Mouse (Mus musculus): ENCODE measurements at regions not wholly inside any gene's neighbourhood (a gene's known extent, or its start where the extent isn't known, plus 50 kb on each side); places are given as distances from the start of the nearest gene placed in this dataset.

DNA sequence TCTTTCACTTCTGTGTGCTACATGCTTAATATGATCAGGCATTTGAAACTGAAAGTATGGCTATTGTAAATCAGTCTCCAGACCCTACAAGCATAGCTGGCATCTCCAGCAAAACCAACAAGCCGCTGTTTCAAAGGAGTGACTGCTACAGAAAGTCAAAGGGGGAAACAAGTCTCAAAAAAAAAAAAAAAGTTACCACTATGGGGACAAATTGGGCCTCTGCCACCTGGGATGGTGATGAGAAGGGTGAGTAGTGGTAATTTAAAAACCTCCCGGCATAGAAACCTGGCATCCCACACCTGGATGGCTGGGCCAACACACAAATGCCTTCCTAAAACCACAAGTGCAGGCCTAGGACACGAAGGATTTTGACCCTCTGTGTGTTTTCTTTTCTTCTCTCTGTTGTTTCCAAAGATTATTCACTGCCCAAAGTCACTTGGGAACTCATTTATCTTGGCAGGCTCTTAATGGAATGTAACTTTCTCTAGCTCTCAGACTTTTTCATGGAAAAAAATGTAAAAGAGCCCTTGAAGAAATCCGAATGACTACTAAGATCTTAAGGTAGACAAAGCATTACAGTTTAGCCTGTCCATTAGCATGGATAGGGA, 78.9 kb upstream of the Dlg1 start:
- Histone ChIP-seq H3K27ac (ENCODE audit: low read length) (no peak overlapping the region), H3K4me3 (ENCODE audit: low read depth, low read length) (no peak overlapping the region), H3K27me3 (ENCODE audit: control insufficient read depth, insufficient read depth, low read depth, low read length) (no peaks in the 10 kb centered on the region), H3K9ac (ENCODE audit: low read depth, low read length) (no peak overlapping the region), H3K4me2 (ENCODE audit: low read length) (no peak overlapping the region), H3K36me3 (ENCODE audit: control insufficient read depth, insufficient read depth, low read length) (no peaks in the 10 kb centered on the region), H3K4me1 (ENCODE audit: control insufficient read depth, insufficient read depth, low read length) (no peaks in the 10 kb centered on the region), H3K9me3 (replicated peaks; ENCODE audit: control insufficient read depth, low read length, poor library complexity, severe bottlenecking) (no peaks in the 10 kb centered on the region)
- WGBS: 72% methylated on average over 4 of the region's 4 CpGs
- ATAC-seq: no peak

DNA sequence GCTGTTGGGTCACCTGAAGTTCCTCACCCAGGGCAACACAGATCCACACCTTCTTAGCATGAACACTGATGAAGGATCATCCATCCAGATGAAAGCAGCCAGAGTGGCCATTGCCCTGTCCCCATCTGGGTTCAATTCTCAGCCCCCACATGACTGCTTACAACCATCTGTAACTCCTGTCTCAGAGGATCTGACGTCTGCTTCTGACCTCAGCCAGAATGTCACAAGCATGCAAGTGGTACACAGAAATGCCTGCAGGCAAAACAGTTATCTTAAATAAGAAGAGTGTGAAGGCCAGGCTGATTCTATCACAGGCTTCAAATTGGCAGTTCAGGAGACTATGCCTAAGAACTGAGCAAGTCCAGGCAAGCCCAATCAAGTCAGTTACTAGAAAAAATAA, 76.2 kb upstream of the Dlg1 start:
- H3K36me3 ChIP-seq (ENCODE audit: control insufficient read depth, insufficient read depth, low read length): no peaks in the 10 kb centered on the region
- H3K27ac ChIP-seq (ENCODE audit: low read length): no peak overlapping the region
- WGBS: 83% methylated on average over 1 of the region's 1 CpGs
- H3K4me1 ChIP-seq (ENCODE audit: control insufficient read depth, insufficient read depth, low read length): peaks cover 5% of the 10 kb centered on the region
- H3K4me2 ChIP-seq (ENCODE audit: low read length): no peak overlapping the region
- H3K9ac ChIP-seq (ENCODE audit: low read depth, low read length): no peak overlapping the region
- no peak for ATAC-seq
- H3K27me3 ChIP-seq (ENCODE audit: control insufficient read depth, insufficient read depth, low read depth, low read length): no peaks in the 10 kb centered on the region
- no peaks in the 10 kb centered on the region for H3K9me3 ChIP-seq (replicated peaks; ENCODE audit: control insufficient read depth, low read length, poor library complexity, severe bottlenecking)
- no peak overlapping the region for H3K4me3 ChIP-seq (ENCODE audit: low read depth, low read length)

DNA sequence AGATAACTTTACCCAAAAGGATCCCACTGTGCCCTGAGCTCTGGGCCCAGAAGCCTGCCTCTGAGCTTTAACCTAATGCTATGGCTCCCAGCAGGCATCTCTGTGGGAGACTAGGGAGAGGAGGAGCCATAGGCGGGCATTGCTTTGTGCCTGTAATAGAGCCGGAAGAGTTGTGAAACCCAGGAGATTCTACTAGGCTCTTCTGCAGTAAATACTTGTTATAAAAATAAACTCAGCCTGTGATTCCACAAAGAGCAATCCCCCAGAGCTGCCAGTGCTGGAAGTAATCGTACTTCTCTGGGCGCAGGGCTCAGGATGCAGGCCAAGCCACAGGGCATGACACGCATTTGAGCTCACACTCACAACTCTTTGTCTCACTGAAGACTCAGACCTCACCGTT, 73.7 kb upstream of the Dlg1 start:
- no peak for ATAC-seq
- no peak overlapping the region for H3K9ac ChIP-seq (ENCODE audit: low read depth, low read length)
- no peaks in the 10 kb centered on the region for H3K36me3 ChIP-seq (ENCODE audit: control insufficient read depth, insufficient read depth, low read length)
- peaks cover 16% of the 10 kb centered on the region for H3K4me1 ChIP-seq (ENCODE audit: control insufficient read depth, insufficient read depth, low read length)
- H3K4me3 ChIP-seq (ENCODE audit: low read depth, low read length): no peak overlapping the region
- 21% methylated on average over 6 of the region's 6 CpGs for WGBS
- H3K27ac ChIP-seq (ENCODE audit: low read length): no peak overlapping the region
- H3K4me2 ChIP-seq (ENCODE audit: low read length): no peak overlapping the region
- no peaks in the 10 kb centered on the region for H3K9me3 ChIP-seq (replicated peaks; ENCODE audit: control insufficient read depth, low read length, poor library complexity, severe bottlenecking)
- H3K27me3 ChIP-seq (ENCODE audit: control insufficient read depth, insufficient read depth, low read depth, low read length): no peaks in the 10 kb centered on the region

DNA sequence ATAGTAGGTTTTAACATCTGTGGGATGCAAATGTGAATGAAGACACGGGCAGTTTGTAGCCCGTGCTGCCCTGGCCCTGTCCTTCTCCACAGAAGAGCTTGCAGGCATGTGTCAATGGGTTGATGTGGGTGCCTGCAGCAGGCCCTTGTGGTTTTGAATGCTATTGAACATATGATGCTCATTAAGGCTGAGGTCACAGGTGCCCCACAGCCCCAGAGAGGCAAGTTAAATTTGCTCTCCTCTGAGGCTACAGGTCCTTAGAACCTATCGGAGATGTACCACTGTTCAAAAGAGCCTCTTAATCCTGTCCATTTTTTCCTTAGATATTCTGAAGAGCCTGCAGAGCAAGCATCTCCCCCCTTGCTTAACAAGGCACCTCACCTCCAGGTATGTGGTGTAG, 71.7 kb upstream of the Dlg1 start:
- Histone ChIP-seq H3K4me1 (ENCODE audit: control insufficient read depth, insufficient read depth, low read length) (peaks cover 16% of the 10 kb centered on the region), H3K9me3 (replicated peaks; ENCODE audit: control insufficient read depth, low read length, poor library complexity, severe bottlenecking) (no peaks in the 10 kb centered on the region), H3K4me2 (ENCODE audit: low read length) (no peak overlapping the region), H3K27ac (ENCODE audit: low read length) (peak overlapping the region; percentile 31), H3K36me3 (ENCODE audit: control insufficient read depth, insufficient read depth, low read length) (no peaks in the 10 kb centered on the region), H3K27me3 (ENCODE audit: control insufficient read depth, insufficient read depth, low read depth, low read length) (no peaks in the 10 kb centered on the region), H3K4me3 (ENCODE audit: low read depth, low read length) (no peak overlapping the region), H3K9ac (ENCODE audit: low read depth, low read length) (no peak overlapping the region)
- 37% methylated on average over 3 of the region's 3 CpGs for WGBS
- no peak; the same call in 1 of the 2 replicates for ATAC-seq

DNA sequence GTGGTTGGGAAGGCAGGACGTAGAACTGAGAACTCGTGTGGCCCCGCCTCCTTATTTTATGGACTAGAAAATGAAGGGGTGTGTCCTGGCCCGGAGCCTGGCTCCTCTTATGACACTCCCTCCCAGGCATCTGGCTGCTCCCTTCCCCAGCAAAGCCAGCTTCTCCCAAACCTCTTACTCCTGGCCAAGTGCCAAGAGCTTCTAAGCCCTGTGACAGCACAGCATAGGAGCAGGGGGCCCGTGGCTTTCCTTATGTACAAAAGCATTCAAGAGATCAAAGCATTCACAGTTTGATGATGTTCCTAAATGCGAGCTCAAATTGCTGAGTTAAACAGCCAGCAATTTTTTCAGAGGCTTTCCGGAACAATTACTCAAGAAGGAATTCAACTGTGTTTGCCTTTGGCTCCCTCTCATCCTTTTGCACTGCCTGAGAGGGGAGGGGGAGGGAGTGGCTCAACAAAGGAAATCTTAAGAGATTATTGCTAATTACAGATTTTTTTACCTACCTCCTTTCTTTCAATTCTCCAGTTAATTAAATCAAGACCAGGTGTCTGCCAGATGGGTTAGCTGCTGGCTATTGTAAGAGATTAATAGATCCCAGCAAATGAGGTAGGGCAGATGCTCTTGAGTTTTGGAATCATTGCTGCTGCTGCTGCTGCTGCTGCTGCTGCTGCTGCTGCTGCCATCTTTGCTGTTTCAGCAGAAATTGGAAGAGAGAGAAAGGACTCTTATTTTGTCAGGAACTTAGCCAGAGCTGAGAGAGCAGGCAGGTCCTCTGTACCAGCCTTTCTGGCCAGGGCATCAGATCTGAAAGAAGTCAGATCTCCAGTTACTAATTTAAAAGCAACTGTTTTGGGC, 71.0 kb upstream of the Dlg1 start:
- Histone ChIP-seq H3K27ac (ENCODE audit: low read length) (peak overlapping the region; percentile 31), H3K4me1 (ENCODE audit: control insufficient read depth, insufficient read depth, low read length) (peaks cover 16% of the 10 kb centered on the region), H3K4me3 (ENCODE audit: low read depth, low read length) (no peak overlapping the region), H3K27me3 (ENCODE audit: control insufficient read depth, insufficient read depth, low read depth, low read length) (no peaks in the 10 kb centered on the region), H3K4me2 (ENCODE audit: low read length) (peak overlapping the region; percentile 29; the same call in 1 of the 2 replicates), H3K9ac (ENCODE audit: low read depth, low read length) (no peak overlapping the region), H3K9me3 (replicated peaks; ENCODE audit: control insufficient read depth, low read length, poor library complexity, severe bottlenecking) (no peaks in the 10 kb centered on the region), H3K36me3 (ENCODE audit: control insufficient read depth, insufficient read depth, low read length) (no peaks in the 10 kb centered on the region)
- ATAC-seq: peak; percentile 95
- WGBS: 7% methylated on average over 7 of the region's 7 CpGs

DNA sequence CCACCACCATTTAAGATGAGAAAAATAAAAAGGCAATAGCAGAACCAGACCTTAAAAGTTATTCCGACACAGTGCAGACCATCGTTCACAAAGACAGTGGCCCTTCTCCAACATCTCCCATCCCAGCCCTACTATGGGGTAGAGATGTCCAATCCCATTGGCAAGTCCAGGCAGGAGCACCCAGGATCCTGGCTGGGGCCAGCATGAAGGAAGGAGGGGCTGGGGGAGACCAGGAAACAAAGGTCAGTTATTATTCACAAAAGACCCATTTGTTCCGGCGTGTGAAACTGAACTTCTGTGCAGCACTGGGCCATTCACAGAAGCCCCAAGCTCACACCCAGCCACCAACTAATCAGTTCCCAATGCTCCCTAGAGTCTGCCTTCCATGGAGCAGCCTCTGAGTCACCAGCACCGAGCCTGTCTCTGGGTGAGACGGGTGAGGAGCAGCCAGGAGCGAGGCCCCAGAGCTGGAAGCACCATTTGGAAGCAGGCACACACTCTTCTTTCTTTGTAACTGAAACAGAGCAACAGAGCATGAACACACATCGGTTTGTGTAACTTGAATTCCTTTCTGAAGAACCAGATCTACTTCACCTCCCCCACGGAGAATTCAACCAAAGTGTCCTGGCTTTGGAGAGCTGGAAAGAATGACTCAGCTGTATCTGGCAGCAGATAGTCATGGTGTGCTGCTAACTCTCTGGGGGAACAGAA, 70.1 kb upstream of the Dlg1 start:
- Histone ChIP-seq H3K9ac (ENCODE audit: low read depth, low read length) (no peak overlapping the region), H3K27ac (ENCODE audit: low read length) (peak overlapping the region; percentile 31), H3K4me1 (ENCODE audit: control insufficient read depth, insufficient read depth, low read length) (peaks cover 16% of the 10 kb centered on the region), H3K4me2 (ENCODE audit: low read length) (no peak overlapping the region; the same call in 1 of the 2 replicates), H3K4me3 (ENCODE audit: low read depth, low read length) (no peak overlapping the region), H3K27me3 (ENCODE audit: control insufficient read depth, insufficient read depth, low read depth, low read length) (no peaks in the 10 kb centered on the region), H3K36me3 (ENCODE audit: control insufficient read depth, insufficient read depth, low read length) (no peaks in the 10 kb centered on the region), H3K9me3 (replicated peaks; ENCODE audit: control insufficient read depth, low read length, poor library complexity, severe bottlenecking) (no peaks in the 10 kb centered on the region)
- no peak for ATAC-seq
- WGBS: 22% methylated on average over 9 of the region's 9 CpGs

DNA sequence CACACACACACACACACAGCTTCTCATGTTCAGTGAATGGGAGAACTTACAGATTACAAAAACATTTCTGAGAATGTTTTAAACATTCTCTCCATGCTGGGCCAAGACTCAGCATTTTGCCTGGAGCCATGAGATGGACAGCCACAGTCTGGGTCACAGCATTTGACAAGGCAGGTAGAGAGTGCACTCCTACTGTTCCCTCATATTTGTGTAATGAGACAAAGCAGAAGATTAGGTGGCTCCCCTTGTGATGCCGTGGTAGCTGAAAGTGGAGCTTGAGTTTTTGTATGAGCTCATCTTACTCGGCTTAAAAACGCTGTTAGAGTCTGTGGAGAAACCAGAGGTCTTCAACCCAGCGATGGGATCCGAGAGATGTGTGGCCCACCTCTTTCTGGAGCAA, 65.3 kb upstream of the Dlg1 start:
- H3K4me1 ChIP-seq (ENCODE audit: control insufficient read depth, insufficient read depth, low read length): peaks cover 3% of the 10 kb centered on the region
- no peak for ATAC-seq
- H3K36me3 ChIP-seq (ENCODE audit: control insufficient read depth, insufficient read depth, low read length): no peaks in the 10 kb centered on the region
- WGBS: 91% methylated on average over 5 of the region's 5 CpGs
- no peak overlapping the region for H3K9ac ChIP-seq (ENCODE audit: low read depth, low read length)
- no peaks in the 10 kb centered on the region for H3K9me3 ChIP-seq (replicated peaks; ENCODE audit: control insufficient read depth, low read length, poor library complexity, severe bottlenecking)
- H3K4me3 ChIP-seq (ENCODE audit: low read depth, low read length): no peak overlapping the region
- no peaks in the 10 kb centered on the region for H3K27me3 ChIP-seq (ENCODE audit: control insufficient read depth, insufficient read depth, low read depth, low read length)
- no peak overlapping the region for H3K27ac ChIP-seq (ENCODE audit: low read length)
- H3K4me2 ChIP-seq (ENCODE audit: low read length): no peak overlapping the region

DNA sequence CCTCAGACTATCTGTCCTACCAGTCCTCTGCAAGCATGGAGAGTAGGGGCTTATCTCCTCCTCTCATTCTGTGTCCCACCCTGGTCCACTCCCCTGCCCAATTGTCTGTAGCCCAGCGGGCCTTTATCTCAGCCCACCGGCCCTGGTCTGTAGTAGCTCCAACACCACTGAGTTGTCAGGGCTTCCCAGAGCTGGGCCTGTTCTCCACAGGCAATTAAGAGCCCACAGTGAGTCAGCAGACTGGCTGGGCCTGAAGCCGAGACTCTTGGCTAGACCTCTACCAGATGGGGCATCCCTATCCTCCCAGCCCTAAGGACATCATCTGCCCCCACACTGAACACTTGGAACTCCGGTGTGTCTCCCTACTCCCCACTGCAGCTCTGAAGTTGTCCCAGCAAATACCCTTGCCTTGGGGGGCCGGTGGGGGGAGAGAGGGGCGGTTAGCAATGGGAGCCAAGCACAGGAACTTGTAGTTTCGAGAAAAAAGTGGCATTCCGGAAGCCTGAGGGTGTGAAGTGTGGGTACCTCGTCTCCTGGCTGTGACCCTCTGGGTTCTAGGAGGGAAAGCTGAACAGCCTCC, 64.7 kb upstream of the Dlg1 start:
- no peak overlapping the region for H3K27ac ChIP-seq (ENCODE audit: low read length)
- no peaks in the 10 kb centered on the region for H3K27me3 ChIP-seq (ENCODE audit: control insufficient read depth, insufficient read depth, low read depth, low read length)
- WGBS: 89% methylated on average over 9 of the region's 9 CpGs
- H3K36me3 ChIP-seq (ENCODE audit: control insufficient read depth, insufficient read depth, low read length): no peaks in the 10 kb centered on the region
- H3K9ac ChIP-seq (ENCODE audit: low read depth, low read length): no peak overlapping the region
- H3K4me3 ChIP-seq (ENCODE audit: low read depth, low read length): no peak overlapping the region
- ATAC-seq: no peak
- H3K9me3 ChIP-seq (replicated peaks; ENCODE audit: control insufficient read depth, low read length, poor library complexity, severe bottlenecking): no peaks in the 10 kb centered on the region
- no peak overlapping the region for H3K4me2 ChIP-seq (ENCODE audit: low read length)
- H3K4me1 ChIP-seq (ENCODE audit: control insufficient read depth, insufficient read depth, low read length): no peaks in the 10 kb centered on the region

Data from midbrain, embryonic 16.5 days (tissue).